Mouse (Mus musculus): ENCODE data around the gene Aicda. TPM values are rescaled to one million over a fixed set of nuclear protein-coding genes. Genes with fewer than 3 reads are reported as not detected.
A peak's percentile ranks its signal among the peaks of the same experiment; 100 is the strongest.

The Aicda gene
- total RNA-seq, 1 experiment = 0.76 TPM

DNA sequence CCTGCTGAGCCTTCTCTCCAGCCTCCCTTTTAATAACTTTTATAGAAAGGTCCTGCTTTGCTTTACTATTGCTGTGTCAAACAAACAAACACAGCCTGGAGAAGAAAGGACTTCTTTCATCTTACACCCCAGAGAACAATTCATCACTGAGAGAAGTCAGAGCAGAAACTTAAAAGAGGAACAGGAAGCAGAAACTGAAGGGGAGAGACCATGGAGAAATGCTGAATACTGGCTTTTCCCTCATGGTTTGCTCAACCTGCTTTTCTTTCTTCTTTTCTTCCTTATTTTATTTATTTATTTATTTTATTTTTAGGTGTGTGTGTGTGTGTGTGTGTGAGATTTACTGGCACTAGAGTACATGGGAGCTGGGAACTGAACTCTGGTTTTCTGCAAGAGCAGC is 50.7 kb downstream of the Aicda start:
- no peak for DNase-seq (ENCODE audit: low read depth, low spot score)
- in situ Hi-C loops (cut with MboI; ENCODE audit: low sequenced_read_pairs in 2 of 2, unreplicated experiment in 2 of 2) = no loop called here
- no peak overlapping the region for H3K27ac ChIP-seq (ENCODE audit: insufficient read depth, low read depth, low read length, poor library complexity, severe bottlenecking)
- no peak overlapping the region for H3K9ac ChIP-seq (ENCODE audit: insufficient read depth, low read depth, low read length, poor library complexity, severe bottlenecking)
- TF ChIP-seq ZNF384 (IDR thresholded peaks at IDR 0.05; ENCODE audit: low read depth, low read length) = no peak
- no peak for TF ChIP-seq CHD2 (IDR thresholded peaks at IDR 0.05; ENCODE audit: low read depth, low read length)
- TF ChIP-seq HCFC1 (IDR thresholded peaks at IDR 0.05; ENCODE audit: borderline replicate concordance, insufficient read depth, low read length) = no peak
- no peak for TF ChIP-seq ZC3H11A (IDR thresholded peaks at IDR 0.05; ENCODE audit: borderline replicate concordance, low read depth, low read length)
- TF ChIP-seq MAFK (IDR thresholded peaks at IDR 0.05; ENCODE audit: insufficient read depth, low read depth, low read length) = no peak
- peaks cover 11% of the 10 kb centered on the region for H3K36me3 ChIP-seq (ENCODE audit: control insufficient read depth, insufficient read depth, low read length, poor library complexity, severe bottlenecking)
- no peak overlapping the region for H3K4me3 ChIP-seq (ENCODE audit: insufficient read depth in 1 of 2, low read depth in 1 of 2, low read length in 2 of 2, poor library complexity in 1 of 2, severe bottlenecking in 1 of 2)
- peaks cover 2 to 9% of the 10 kb centered on the region in 2 experiments; a peak in 2 of 4 replicates for H3K4me1 ChIP-seq (ENCODE audit: control insufficient read depth in 2 of 2, insufficient read depth in 2 of 2, low read length in 2 of 2, poor library complexity in 1 of 2)
- no peaks in the 10 kb centered on the region for H3K9me3 ChIP-seq (ENCODE audit: control insufficient read depth, insufficient read depth, low read depth, low read length)

DNA sequence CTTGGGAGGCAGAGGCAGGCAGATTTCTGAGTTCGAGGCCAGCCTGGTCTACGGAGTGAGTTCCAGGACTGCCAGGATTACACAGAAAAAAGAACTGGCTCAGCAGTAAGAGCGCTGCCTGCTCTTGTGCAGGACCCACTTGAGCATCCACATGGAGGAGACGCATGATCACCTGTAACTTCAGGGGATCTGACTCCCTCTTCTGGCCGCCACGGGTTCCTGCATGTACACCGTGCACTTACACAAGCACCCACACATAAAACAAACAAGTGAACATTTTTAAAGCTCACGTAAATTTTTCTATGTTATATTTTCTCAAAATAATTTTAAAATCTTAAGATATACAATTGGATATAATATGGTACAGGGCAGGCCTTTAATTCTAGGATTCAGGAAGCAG is 51.9 kb downstream of the Aicda start:
- in situ Hi-C loops (cut with MboI; ENCODE audit: low sequenced_read_pairs in 2 of 2, unreplicated experiment in 2 of 2) = no loop called here
- no peak for TF ChIP-seq ZNF384 (IDR thresholded peaks at IDR 0.05; ENCODE audit: low read depth, low read length)
- peak; percentile 29; the same call in 1 of the 2 replicates for TF ChIP-seq ZC3H11A (IDR thresholded peaks at IDR 0.05; ENCODE audit: borderline replicate concordance, low read depth, low read length)
- peaks cover 10% of the 10 kb centered on the region for H3K36me3 ChIP-seq (ENCODE audit: control insufficient read depth, insufficient read depth, low read length, poor library complexity, severe bottlenecking)
- H3K9ac ChIP-seq (ENCODE audit: insufficient read depth, low read depth, low read length, poor library complexity, severe bottlenecking) = peak overlapping the region; percentile 39; the same call in 1 of the 2 replicates
- no peak overlapping the region for H3K4me3 ChIP-seq (ENCODE audit: insufficient read depth in 1 of 2, low read depth in 1 of 2, low read length in 2 of 2, poor library complexity in 1 of 2, severe bottlenecking in 1 of 2)
- no peak for DNase-seq (ENCODE audit: low read depth, low spot score)
- peaks cover 2 to 9% of the 10 kb centered on the region in 2 experiments; a peak in 2 of 4 replicates for H3K4me1 ChIP-seq (ENCODE audit: control insufficient read depth in 2 of 2, insufficient read depth in 2 of 2, low read length in 2 of 2, poor library complexity in 1 of 2)
- no peaks in the 10 kb centered on the region for H3K9me3 ChIP-seq (ENCODE audit: control insufficient read depth, insufficient read depth, low read depth, low read length)
- no peak overlapping the region for H3K27ac ChIP-seq (ENCODE audit: insufficient read depth, low read depth, low read length, poor library complexity, severe bottlenecking)

DNA sequence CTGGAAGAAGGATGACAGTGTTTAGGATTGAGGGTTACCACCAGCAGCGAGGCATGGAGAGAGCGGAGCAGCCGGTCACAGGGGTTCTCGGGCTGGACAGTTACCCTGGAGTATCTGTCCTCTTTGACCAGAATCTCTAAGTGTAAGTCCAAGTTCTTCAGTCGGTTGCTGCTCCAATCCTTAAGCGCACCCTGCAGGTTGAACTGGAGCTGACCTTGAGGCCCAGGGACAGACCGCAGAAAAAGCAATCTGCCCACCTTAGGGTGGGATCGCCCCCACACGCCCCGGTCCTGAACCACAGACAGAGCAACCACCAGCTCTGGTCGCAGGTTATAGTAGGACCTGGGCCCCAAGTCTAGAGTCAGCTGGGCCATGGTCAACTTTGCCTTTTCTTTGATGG is 53.1 kb downstream of the Aicda start:
- in situ Hi-C loops (cut with MboI; ENCODE audit: low sequenced_read_pairs in 2 of 2, unreplicated experiment in 2 of 2) = no loop called here
- Histone ChIP-seq H3K4me3 (ENCODE audit: insufficient read depth in 1 of 2, low read depth in 1 of 2, low read length in 2 of 2, poor library complexity in 1 of 2, severe bottlenecking in 1 of 2) (peak overlapping the region; percentile 5 to 79; a peak in 2 of 4 replicates), H3K9ac (ENCODE audit: insufficient read depth, low read depth, low read length, poor library complexity, severe bottlenecking) (peak overlapping the region; percentile 40; the same call in 1 of the 2 replicates), H3K4me1 (ENCODE audit: control insufficient read depth in 2 of 2, insufficient read depth in 2 of 2, low read length in 2 of 2, poor library complexity in 1 of 2) (peaks cover 0 to 12% of the 10 kb centered on the region in 2 experiments; a peak in 2 of 4 replicates), H3K9me3 (ENCODE audit: control insufficient read depth, insufficient read depth, low read depth, low read length) (no peaks in the 10 kb centered on the region), H3K27ac (ENCODE audit: insufficient read depth, low read depth, low read length, poor library complexity, severe bottlenecking) (peak overlapping the region; percentile 100), H3K36me3 (ENCODE audit: control insufficient read depth, insufficient read depth, low read length, poor library complexity, severe bottlenecking) (peaks cover 10% of the 10 kb centered on the region)
- TF ChIP-seq ZNF384 (IDR thresholded peaks at IDR 0.05; ENCODE audit: low read depth, low read length) (no peak), MAFK (IDR thresholded peaks at IDR 0.05; ENCODE audit: insufficient read depth, low read depth, low read length) (no peak), HCFC1 (IDR thresholded peaks at IDR 0.05; ENCODE audit: borderline replicate concordance, insufficient read depth, low read length) (no peak), ZC3H11A (IDR thresholded peaks at IDR 0.05; ENCODE audit: borderline replicate concordance, low read depth, low read length) (no peak), CHD2 (IDR thresholded peaks at IDR 0.05; ENCODE audit: low read depth, low read length) (no peak)
- DNase-seq (ENCODE audit: low read depth, low spot score) = no peak

DNA sequence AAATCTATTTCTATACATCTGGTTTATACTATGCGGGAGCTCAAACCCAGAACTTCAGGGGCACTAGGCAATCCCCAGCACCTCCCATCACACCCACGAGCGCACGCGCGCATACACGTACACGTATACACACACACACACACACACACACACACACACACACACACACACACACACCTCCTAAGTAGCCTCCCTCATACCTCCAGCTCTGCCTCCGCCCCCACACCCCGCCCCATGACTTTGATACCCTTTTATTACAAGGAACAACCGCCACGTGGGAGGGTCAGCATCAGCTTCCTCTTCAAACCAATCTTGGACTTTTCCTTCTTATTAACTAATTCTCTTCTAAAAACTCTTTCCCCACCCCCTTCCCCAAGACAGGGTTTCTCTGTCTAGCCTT is 54.1 kb downstream of the Aicda start:
- peak overlapping the region; percentile 79 to 81 for H3K4me3 ChIP-seq (ENCODE audit: insufficient read depth in 1 of 2, low read depth in 1 of 2, low read length in 2 of 2, poor library complexity in 1 of 2, severe bottlenecking in 1 of 2)
- H3K9ac ChIP-seq (ENCODE audit: insufficient read depth, low read depth, low read length, poor library complexity, severe bottlenecking) = peak overlapping the region; percentile 88
- in situ Hi-C loops (cut with MboI; ENCODE audit: low sequenced_read_pairs in 2 of 2, unreplicated experiment in 2 of 2) = no loop called here
- TF ChIP-seq ZC3H11A (IDR thresholded peaks at IDR 0.05; ENCODE audit: borderline replicate concordance, low read depth, low read length) (no peak), MAFK (IDR thresholded peaks at IDR 0.05; ENCODE audit: insufficient read depth, low read depth, low read length) (no peak), CHD2 (IDR thresholded peaks at IDR 0.05; ENCODE audit: low read depth, low read length) (no peak), ZNF384 (IDR thresholded peaks at IDR 0.05; ENCODE audit: low read depth, low read length) (no peak), HCFC1 (IDR thresholded peaks at IDR 0.05; ENCODE audit: borderline replicate concordance, insufficient read depth, low read length) (no peak)
- no peaks in the 10 kb centered on the region for H3K9me3 ChIP-seq (ENCODE audit: control insufficient read depth, insufficient read depth, low read depth, low read length)
- peak overlapping the region; percentile 100 for H3K27ac ChIP-seq (ENCODE audit: insufficient read depth, low read depth, low read length, poor library complexity, severe bottlenecking)
- peaks cover 0 to 12% of the 10 kb centered on the region in 2 experiments; a peak in 1 of 4 replicates for H3K4me1 ChIP-seq (ENCODE audit: control insufficient read depth in 2 of 2, insufficient read depth in 2 of 2, low read length in 2 of 2, poor library complexity in 1 of 2)
- no peak for DNase-seq (ENCODE audit: low read depth, low spot score)
- peaks cover 10% of the 10 kb centered on the region for H3K36me3 ChIP-seq (ENCODE audit: control insufficient read depth, insufficient read depth, low read length, poor library complexity, severe bottlenecking)

Measured in ES-E14 (cell line).